Mouse (Mus musculus): ENCODE data around the gene Ring1. TPM values are rescaled to one million over a fixed set of nuclear protein-coding genes. Genes with fewer than 3 reads are reported as not detected.
"Not testable (repeated sequence)": the region's sequence is repeated elsewhere in the genome, so short reads cannot be mapped to it uniquely, and the experiment has no call there.

Ring1 gene
- polyA plus RNA-seq, 1 experiment: 29.9 TPM

DNA sequence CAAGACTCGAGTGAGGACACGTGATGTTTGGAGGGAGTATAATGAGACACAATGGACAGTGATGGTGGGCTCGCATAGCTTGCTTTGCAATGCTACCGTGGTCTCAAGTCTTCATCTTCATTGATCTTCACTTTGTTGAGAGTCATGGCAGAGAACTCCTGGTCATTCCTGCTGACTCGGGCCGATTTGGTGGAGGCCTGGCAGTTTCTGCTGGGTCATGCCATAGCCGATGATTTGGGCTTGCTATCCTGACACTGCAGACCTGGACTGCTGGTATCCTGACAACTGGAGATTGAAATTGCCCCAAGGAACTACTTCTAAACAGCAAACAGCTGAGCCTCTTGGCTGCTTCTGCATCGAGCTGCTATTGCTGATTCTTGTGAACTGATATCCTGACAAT lies 29.5 kb downstream of the Ring1 start:
- TF ChIP-seq CTCF (IDR thresholded peaks at IDR 0.05; ENCODE audit: extremely low read depth, insufficient read length, insufficient replicate concordance, low read depth, low read length) (no peak), POLR2A (IDR thresholded peaks at IDR 0.05; ENCODE audit: low read depth, low read length) (no peak)
- Histone ChIP-seq H3K27me3 (ENCODE audit: control insufficient read depth, insufficient read depth, low read length) (no peaks in the 10 kb centered on the region), H3K27ac (ENCODE audit: insufficient read depth, low read depth, low read length) (no peak overlapping the region), H3K4me3 (ENCODE audit: low read depth, low read length) (no peak overlapping the region), H3K4me1 (ENCODE audit: control insufficient read depth, insufficient read depth, insufficient read length, low read length) (peaks cover 2% of the 10 kb centered on the region; the same call in 1 of the 2 replicates), H3K36me3 (ENCODE audit: control insufficient read depth, insufficient read depth, low read length) (peaks cover 31% of the 10 kb centered on the region)
- 90% methylated on average over 8 of the region's 8 CpGs for WGBS

DNA sequence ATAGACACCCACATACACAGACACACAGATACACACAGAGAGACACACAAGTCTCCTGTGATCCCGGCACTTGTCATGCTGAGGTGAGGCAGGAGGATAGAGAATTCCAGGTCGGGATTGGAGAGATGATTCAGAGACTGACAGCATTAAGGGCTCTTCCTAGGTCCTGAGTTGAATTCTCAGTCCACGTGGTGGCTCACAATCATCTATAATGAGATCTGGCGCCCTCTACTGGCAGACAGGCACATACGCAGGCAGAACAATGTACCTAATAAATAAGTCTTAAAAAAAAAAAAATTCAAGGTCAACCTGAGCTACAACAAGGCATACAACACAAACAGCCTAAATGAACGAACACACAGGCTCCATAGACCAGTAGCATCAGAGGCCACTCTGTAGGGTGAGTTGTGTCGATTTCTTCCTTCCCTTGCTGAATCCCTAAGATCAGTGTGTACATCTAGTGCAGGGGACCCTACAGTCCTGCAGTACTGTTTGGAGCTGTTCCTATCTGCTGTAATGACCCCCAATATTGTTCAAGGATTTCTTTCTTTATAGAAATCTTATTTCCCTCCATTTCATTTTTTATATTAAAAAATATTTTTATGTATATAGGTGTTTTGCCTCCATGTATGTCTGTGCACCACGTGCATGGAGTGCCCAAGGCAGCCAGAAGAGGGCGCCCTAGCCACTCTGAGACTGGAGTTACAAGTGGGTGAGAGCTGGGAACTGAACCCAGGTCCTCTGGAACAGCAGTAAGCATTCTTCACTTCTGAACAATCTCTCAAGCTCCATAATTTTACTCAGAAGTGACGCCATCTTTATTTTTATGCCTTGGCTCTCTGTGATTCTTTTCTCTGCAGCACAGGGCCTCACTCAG lies 32.5 kb downstream of the Ring1 start:
- H3K4me1 ChIP-seq (ENCODE audit: control insufficient read depth, insufficient read depth, insufficient read length, low read length): no peaks in the 10 kb centered on the region; the same call in 1 of the 2 replicates
- H3K4me3 ChIP-seq (ENCODE audit: low read depth, low read length): no peak overlapping the region
- WGBS: 30% methylated on average over 10 of the region's 10 CpGs
- TF ChIP-seq POLR2A (IDR thresholded peaks at IDR 0.05; ENCODE audit: low read depth, low read length) (no peak), CTCF (IDR thresholded peaks at IDR 0.05; ENCODE audit: extremely low read depth, insufficient read length, insufficient replicate concordance, low read depth, low read length) (peak; percentile 55; the same call in 1 of the 2 replicates)
- H3K27me3 ChIP-seq (ENCODE audit: control insufficient read depth, insufficient read depth, low read length): no peaks in the 10 kb centered on the region
- no peak overlapping the region for H3K27ac ChIP-seq (ENCODE audit: insufficient read depth, low read depth, low read length)
- peaks cover 16% of the 10 kb centered on the region for H3K36me3 ChIP-seq (ENCODE audit: control insufficient read depth, insufficient read depth, low read length)

DNA sequence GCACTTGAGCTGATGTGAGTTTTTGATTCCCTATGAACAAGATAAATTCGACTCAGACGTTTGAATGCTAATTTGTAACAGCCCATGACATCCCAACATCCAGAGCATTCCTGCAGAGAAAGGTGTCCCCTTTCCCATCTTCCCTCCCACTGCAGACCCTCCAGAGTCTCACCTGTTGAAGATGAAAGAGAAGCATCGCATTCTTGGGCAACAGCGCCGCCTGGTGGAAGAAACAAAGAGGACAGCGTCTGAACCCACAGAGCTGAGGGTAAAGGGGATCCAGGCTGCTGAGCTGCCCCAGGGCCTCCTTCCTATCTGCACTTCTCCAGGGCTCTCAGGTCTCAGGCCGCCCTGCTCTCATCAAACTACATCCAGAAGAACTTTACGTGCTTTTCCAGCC lies 42.3 kb downstream of the Ring1 start:
- WGBS: 6% methylated on average over 8 of the region's 8 CpGs
- not testable (repeated sequence) for H3K27me3 ChIP-seq (ENCODE audit: control insufficient read depth, insufficient read depth, low read length); H3K27ac ChIP-seq (ENCODE audit: insufficient read depth, low read depth, low read length); H3K4me3 ChIP-seq (ENCODE audit: low read depth, low read length); H3K36me3 ChIP-seq (ENCODE audit: control insufficient read depth, insufficient read depth, low read length)
- peak; percentile 69; the same call in 1 of the 2 replicates for TF ChIP-seq CTCF (IDR thresholded peaks at IDR 0.05; ENCODE audit: extremely low read depth, insufficient read length, insufficient replicate concordance, low read depth, low read length)
- peaks cover 26% of the 10 kb centered on the region for H3K4me1 ChIP-seq (ENCODE audit: control insufficient read depth, insufficient read depth, insufficient read length, low read length)

DNA sequence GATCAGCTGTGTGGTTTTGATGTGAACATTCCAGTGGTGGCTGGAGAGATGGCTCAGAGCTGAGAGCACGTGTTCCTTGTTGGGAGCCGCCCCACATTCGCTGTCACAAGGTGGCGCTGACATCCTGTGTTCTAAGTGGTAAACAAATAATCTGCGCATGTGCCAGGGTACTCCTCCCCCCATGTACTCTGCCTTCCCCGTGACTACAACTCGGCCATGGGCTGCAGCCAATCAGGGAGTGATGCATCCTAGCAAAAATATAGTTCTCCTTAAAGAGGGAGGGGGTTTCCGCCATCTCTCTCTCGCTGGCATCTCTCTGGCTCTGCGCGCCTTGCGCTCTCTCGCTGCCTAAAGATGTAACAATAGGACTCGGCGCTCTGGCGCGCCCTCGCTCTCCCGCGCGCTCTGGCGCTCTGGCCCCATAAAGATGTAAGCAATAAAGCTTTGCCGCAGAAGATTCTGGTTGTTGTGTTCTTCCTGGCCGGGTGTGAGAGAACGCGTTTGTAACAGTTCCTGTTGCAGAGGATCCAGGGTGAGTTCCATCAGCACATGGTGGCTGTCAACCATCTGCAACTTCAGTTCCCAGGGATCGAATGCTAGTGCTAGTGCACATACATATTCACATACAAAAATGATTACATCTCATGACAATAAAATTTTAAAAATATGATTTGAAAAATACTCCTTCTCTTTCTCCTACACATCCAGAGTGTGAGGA lies 43.1 kb downstream of the Ring1 start:
- H3K27me3 ChIP-seq (ENCODE audit: control insufficient read depth, insufficient read depth, low read length); H3K36me3 ChIP-seq (ENCODE audit: control insufficient read depth, insufficient read depth, low read length): not testable (repeated sequence)
- TF ChIP-seq CTCF (IDR thresholded peaks at IDR 0.05; ENCODE audit: extremely low read depth, insufficient read length, insufficient replicate concordance, low read depth, low read length): 0 out of 2 replicates have a peak, but pooled peaks have one; percentile 28
- H3K4me3 ChIP-seq (ENCODE audit: low read depth, low read length): peak overlapping the region; percentile 65
- peaks cover 26% of the 10 kb centered on the region for H3K4me1 ChIP-seq (ENCODE audit: control insufficient read depth, insufficient read depth, insufficient read length, low read length)
- H3K27ac ChIP-seq (ENCODE audit: insufficient read depth, low read depth, low read length): peak overlapping the region; percentile 67
- WGBS: under 1% methylated on average over 27 of the region's 27 CpGs

DNA sequence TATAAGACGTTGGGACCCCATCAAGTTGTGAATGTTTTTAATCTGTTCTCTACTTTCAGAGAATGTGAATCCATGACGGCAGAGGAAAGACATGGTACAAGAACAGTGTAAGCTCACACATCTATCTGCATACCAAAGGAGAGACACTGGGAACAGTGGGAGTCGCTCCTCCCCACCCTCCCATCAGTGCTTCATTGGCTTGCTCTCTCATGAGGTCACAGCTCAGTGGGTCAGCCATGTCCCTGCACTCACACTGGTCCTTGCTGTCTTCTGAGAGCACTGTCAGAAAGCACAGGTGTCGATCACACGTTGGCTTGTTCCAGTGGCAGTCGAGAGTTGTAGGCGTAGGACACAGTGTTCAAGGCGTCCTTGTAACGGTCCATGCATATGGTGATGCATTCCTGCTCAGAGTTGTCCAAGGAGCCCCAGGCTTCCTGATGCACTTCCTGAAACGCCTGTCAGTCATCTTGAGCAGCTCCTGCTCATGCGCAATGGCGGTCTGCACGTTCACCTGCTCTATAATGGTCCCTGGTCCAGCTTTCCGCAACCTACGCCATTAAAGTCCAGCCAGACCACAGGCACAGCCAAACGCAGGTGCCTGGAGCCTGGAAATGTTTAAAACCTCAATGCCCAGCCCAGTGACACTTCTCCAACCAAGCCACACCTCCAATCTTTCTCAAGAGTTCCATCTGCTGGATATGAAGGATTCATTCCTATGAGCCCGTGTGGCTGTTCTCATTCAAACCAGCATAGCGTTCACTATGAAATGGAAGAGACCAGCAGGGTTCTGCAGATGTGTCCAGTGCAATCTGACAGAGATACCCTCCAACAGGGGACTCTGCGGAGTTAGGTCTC lies 44.1 kb downstream of the Ring1 start:
- no peaks in the 10 kb centered on the region for H3K27me3 ChIP-seq (ENCODE audit: control insufficient read depth, insufficient read depth, low read length)
- no peaks in the 10 kb centered on the region for H3K36me3 ChIP-seq (ENCODE audit: control insufficient read depth, insufficient read depth, low read length)
- WGBS: 77% methylated on average over 19 of the region's 19 CpGs
- no peak overlapping the region for H3K4me3 ChIP-seq (ENCODE audit: low read depth, low read length)
- TF ChIP-seq CTCF (IDR thresholded peaks at IDR 0.05; ENCODE audit: extremely low read depth, insufficient read length, insufficient replicate concordance, low read depth, low read length): no peak
- no peak for TF ChIP-seq POLR2A (IDR thresholded peaks at IDR 0.05; ENCODE audit: low read depth, low read length)
- peak overlapping the region; percentile 24; the same call in 1 of the 2 replicates for H3K27ac ChIP-seq (ENCODE audit: insufficient read depth, low read depth, low read length)
- H3K4me1 ChIP-seq (ENCODE audit: control insufficient read depth, insufficient read depth, insufficient read length, low read length): peaks cover 26% of the 10 kb centered on the region

DNA sequence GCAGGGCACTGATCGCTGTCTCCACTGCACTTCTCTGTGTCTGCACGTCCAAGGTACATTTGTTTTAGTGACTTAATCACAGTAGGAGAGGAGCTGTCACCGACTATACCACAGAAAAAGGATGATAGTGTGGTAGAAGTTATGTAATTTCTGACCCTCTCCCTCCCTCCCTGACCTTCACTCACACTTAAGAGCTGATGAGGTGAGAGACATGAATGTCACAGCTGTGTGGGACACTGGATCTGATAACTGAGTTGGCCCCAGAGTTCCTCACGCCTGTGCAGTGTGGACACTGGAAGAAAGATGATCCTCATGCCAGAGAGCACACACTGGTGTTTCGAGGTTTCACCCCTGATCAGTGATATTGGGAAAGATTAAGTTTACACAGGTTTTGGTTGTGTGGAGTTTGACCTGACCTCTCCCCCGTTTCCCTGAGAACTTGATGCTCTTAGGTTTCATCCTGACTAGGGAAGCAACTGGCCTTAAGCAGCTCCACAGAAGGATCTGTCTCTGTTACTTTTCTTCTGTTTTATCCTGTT lies 44.9 kb downstream of the Ring1 start:
- no peaks in the 10 kb centered on the region for H3K27me3 ChIP-seq (ENCODE audit: control insufficient read depth, insufficient read depth, low read length)
- peaks cover 26% of the 10 kb centered on the region for H3K4me1 ChIP-seq (ENCODE audit: control insufficient read depth, insufficient read depth, insufficient read length, low read length)
- 44% methylated on average over 6 of the region's 6 CpGs for WGBS
- H3K36me3 ChIP-seq (ENCODE audit: control insufficient read depth, insufficient read depth, low read length): no peaks in the 10 kb centered on the region
- no peak for TF ChIP-seq POLR2A (IDR thresholded peaks at IDR 0.05; ENCODE audit: low read depth, low read length)
- no peak overlapping the region for H3K4me3 ChIP-seq (ENCODE audit: low read depth, low read length)
- H3K27ac ChIP-seq (ENCODE audit: insufficient read depth, low read depth, low read length): peak overlapping the region; percentile 87

Data from small intestine, adult 2 months (tissue).